Mouse (Mus musculus) stomach, embryonic 16.5 days (tissue): ENCODE data around the gene Gm49711. TPM values are rescaled to one million over a fixed set of nuclear protein-coding genes. Genes with fewer than 3 reads are reported as not detected.
"Not testable (repeated sequence)": the region's sequence is repeated elsewhere in the genome, so short reads cannot be mapped to it uniquely, and the experiment has no call there.

Experiments
- ATAC-seq: fragments of 200-750 bp; cut with Nextera tagmentation; 2 replicates; pipeline ENCODE4 v1.8.0; 2017; ENCODE audit warnings: moderate number of reproducible peaks, moderate TSS enrichment; ENCODE audit not compliant: insufficient read depth, low FRiP score
- H3K27ac ChIP-seq: fragments of 300-500 bp; sonication (generic); 2 replicates; pipeline ENCODE4 v1.5.1; 2014; ENCODE audit warnings: low read length
- H3K27me3 ChIP-seq: fragments of 300-500 bp; sonication (generic); 2 replicates; pipeline ENCODE4 v1.6.1; 2014; ENCODE audit warnings: low read length, control low read depth, mixed read lengths; ENCODE audit not compliant: control insufficient read depth, insufficient read depth
- H3K36me3 ChIP-seq: fragments of 300-500 bp; sonication (generic); 2 replicates; pipeline ENCODE4 v1.6.1; 2014; ENCODE audit warnings: low read length; ENCODE audit not compliant: control insufficient read depth, insufficient read depth
- H3K4me1 ChIP-seq: fragments of 300-500 bp; sonication (generic); 2 replicates; pipeline ENCODE4 v1.6.1; 2014; ENCODE audit warnings: low read length, control low read depth, mixed read lengths; ENCODE audit not compliant: control insufficient read depth, insufficient read depth
- H3K4me2 ChIP-seq: fragments of 300-500 bp; sonication (generic); 2 replicates; pipeline ENCODE4 v1.6.1; 2014; ENCODE audit warnings: low read depth, low read length, mixed read lengths
- H3K4me3 ChIP-seq: fragments of 300-500 bp; sonication (generic); replicated peaks from 2 replicates; pipeline ENCODE4 v1.5.1; 2014; ENCODE audit warnings: mild to moderate bottlenecking, low read length
- H3K9ac ChIP-seq: fragments of 300-500 bp; sonication (generic); 2 replicates; pipeline ENCODE4 v1.6.1; 2014; ENCODE audit warnings: low read length
- H3K9me3 ChIP-seq: fragments of 300-500 bp; sonication (generic); replicated peaks from 2 replicates; pipeline ENCODE4 v1.6.1; 2016; ENCODE audit warnings: low read length, control low read depth; ENCODE audit not compliant: control insufficient read depth
- WGBS: fragments of 180-500 bp; shearing (Covaris S2); extraction: QIAGEN DNeasy Blood & Tissue Kit; methylation state at CpG from one replicate; pipeline ENCODE4 v1.1.7; 2014; 5-methylcytosine and 5-hydroxymethylcytosine counted together
- polyA plus RNA-seq: library from polyadenylated mRNA; unstranded; fragments of >200 nt; fragmentation: Nextera tagmentation; extraction: Ambion mirVana; gene quantifications from 2 replicates; pipeline ENCODE4 v1.2.1, GENCODE M21; 2015

Gene Gm49711
- polyA plus RNA-seq, 1 experiment from 2014 or later: not detected

DNA sequence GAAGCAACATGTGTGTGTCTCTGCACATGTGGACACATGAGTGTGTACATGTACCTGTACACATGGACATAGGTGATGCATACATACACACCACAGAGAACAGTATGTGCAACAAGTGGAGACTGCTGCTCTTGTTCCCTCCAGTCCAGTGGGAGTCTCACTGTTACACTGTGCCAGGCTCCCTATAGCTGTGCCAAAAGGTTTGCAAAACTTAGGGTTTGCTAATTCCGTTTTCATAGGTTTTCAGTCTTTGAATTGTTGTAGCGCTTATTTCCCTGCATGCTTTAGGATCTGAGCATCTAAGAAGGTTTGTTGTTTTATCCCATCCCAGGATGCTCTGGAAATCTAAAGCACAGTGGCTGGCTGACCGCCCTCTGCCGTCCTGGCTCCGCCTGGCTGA, 33.8 kb downstream of the Gm49711 start:
- Histone ChIP-seq H3K9me3 (no peaks in the 10 kb centered on the region), H3K4me3 (no peak overlapping the region), H3K27me3 (no peaks in the 10 kb centered on the region), H3K36me3 (no peaks in the 10 kb centered on the region), H3K9ac (no peak overlapping the region), H3K4me1 (no peaks in the 10 kb centered on the region), H3K27ac (no peak overlapping the region), H3K4me2 (no peak overlapping the region)
- no peak for ATAC-seq
- 82% methylated on average over 5 of the region's 5 CpGs for WGBS

DNA sequence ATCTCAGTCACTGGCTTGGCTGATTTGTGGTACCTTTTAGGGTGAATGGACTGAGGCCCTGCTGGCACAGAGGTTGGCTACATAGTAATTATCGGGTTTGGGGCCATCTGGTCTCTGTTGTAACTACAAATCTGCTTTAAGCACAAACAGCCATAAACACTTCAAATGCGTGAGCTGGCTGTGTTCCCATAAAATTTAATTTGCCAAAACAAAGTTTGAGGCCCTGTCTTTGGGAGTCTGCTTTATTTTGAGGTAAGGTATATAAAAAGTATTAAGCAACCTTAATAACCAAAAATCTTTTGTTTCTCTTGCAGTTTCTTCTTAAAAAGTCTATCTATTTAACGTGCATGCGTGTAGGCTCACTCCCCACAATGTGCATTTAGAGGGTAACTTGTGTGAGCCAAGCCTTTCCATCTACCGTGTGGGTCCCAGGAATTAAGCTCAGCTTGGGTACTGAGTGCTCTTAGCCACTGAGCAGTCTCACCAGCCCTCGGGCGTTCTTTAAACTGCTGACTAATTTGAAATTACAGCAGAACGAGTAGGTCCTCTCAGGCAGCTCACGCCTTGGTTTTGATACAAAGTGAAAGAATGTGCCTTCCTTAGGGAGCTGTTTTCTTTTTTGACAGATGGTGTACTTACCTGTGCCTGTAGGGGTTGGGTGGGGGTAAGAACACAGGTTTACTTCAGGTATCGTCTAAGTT, 40.4 kb downstream of the Gm49711 start:
- Histone ChIP-seq H3K27me3 (no peaks in the 10 kb centered on the region), H3K36me3 (no peaks in the 10 kb centered on the region), H3K9ac (no peak overlapping the region), H3K4me2 (no peak overlapping the region), H3K9me3 (no peaks in the 10 kb centered on the region), H3K4me1 (peaks cover 3% of the 10 kb centered on the region; the same call in 1 of the 2 replicates), H3K27ac (no peak overlapping the region), H3K4me3 (no peak overlapping the region)
- no peak for ATAC-seq
- 57% methylated on average over 10 of the region's 10 CpGs for WGBS

DNA sequence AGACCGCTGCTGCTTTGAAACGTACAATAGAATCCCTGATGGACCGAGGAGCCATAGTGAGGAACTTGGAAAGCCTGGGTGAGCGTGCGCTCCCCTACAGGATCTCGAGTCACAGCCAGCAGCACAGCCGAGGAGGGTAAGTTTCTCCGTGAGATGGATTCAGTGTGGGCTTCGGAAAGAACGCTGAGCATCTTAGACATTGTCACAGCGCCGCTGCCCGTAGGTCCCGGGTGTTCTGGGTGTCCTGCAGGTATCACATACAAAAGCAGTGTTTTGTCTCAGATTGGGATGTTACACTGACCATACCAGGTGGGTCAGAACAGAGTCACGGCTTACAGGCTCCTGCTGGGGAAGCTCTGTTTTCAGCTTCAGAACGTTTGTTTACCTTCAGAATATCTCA, 41.5 kb downstream of the Gm49711 start:
- H3K9ac ChIP-seq: no peak overlapping the region
- ATAC-seq: no peak
- no peak overlapping the region for H3K27ac ChIP-seq
- no peaks in the 10 kb centered on the region for H3K27me3 ChIP-seq
- no peak overlapping the region for H3K4me2 ChIP-seq
- H3K4me1 ChIP-seq: peaks cover 3% of the 10 kb centered on the region; the same call in 1 of the 2 replicates
- no peaks in the 10 kb centered on the region for H3K9me3 ChIP-seq
- no peaks in the 10 kb centered on the region for H3K36me3 ChIP-seq
- no peak overlapping the region for H3K4me3 ChIP-seq
- WGBS: 78% methylated on average over 16 of the region's 16 CpGs

DNA sequence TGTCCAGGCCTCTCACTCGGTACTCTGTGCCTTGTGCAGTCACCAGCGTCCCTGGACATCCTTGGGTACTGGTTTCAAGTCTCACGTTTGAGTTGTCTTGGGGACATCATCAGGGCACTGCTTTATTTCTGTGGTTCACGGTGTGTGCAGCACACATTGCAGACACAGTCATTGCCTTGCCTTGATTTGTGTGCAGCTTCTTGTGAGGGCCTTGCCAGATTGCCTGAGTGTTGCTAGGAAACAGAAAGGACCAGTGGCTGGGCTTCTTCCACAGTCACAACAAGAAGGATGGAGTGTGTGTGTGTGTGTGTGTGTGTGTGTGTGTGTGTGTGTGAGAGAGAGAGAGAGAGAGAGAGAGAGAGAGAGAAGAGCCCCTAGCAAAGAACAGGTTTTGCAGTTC, 42.0 kb downstream of the Gm49711 start:
- H3K4me1 ChIP-seq: peaks cover 3% of the 10 kb centered on the region; the same call in 1 of the 2 replicates
- H3K9me3 ChIP-seq: no peaks in the 10 kb centered on the region
- WGBS: 70% methylated on average over 4 of the region's 4 CpGs
- H3K27ac ChIP-seq: no peak overlapping the region
- no peak overlapping the region for H3K4me3 ChIP-seq
- H3K9ac ChIP-seq: no peak overlapping the region
- no peaks in the 10 kb centered on the region for H3K27me3 ChIP-seq
- no peaks in the 10 kb centered on the region for H3K36me3 ChIP-seq
- no peak for ATAC-seq
- H3K4me2 ChIP-seq: no peak overlapping the region

DNA sequence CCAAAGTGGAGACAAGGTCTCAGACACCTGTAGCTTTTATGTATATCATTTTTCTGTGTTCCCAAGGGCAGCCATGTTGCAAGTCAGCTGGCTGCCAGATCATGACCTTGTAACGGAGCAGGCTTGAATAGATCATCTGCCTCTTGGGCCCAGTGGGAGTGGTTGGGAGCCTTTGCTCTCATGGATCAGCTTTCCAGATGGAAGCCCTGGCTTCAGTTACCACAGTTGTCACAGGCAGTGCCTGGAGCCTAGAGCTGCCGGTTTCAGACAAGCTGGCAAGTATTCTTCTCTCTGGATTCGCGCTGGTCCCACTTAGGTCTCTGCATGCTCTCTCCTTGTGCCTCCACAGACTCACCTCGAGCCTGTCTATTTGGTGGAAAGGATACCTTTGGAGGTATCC, 44.0 kb downstream of the Gm49711 start:
- Histone ChIP-seq H3K4me1 (peaks cover 3% of the 10 kb centered on the region; the same call in 1 of the 2 replicates), H3K4me3 (no peak overlapping the region), H3K9ac (no peak overlapping the region), H3K4me2 (no peak overlapping the region), H3K27ac (no peak overlapping the region), H3K36me3 (no peaks in the 10 kb centered on the region), H3K27me3 (no peaks in the 10 kb centered on the region), H3K9me3 (no peaks in the 10 kb centered on the region)
- 85% methylated on average over 5 of the region's 5 CpGs for WGBS
- ATAC-seq: no peak

DNA sequence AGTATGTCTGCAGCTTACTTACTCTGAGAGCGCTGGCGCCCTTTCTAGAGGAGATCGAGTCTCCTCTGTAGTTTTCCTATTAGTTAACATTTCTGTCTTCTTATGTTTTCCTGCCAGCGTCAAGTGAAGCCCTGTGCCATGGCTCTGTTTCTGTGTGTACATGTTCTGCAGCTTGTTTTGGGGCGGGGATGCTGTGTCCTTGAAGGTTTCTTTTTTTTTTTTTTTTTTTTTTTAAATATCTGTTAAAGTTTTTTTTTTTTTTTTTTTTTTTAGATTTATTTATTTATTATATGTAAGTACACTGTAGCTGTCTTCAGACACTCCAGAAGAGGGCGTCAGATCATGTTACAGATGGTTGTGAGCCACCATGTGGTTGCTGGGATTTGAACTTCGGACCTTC, 44.8 kb downstream of the Gm49711 start:
- not testable (repeated sequence) for H3K4me3 ChIP-seq, H3K27me3 ChIP-seq, H3K4me2 ChIP-seq, ATAC-seq, H3K36me3 ChIP-seq, H3K9ac ChIP-seq, H3K27ac ChIP-seq, H3K4me1 ChIP-seq, H3K9me3 ChIP-seq
- WGBS: 93% methylated on average over 6 of the region's 7 CpGs

DNA sequence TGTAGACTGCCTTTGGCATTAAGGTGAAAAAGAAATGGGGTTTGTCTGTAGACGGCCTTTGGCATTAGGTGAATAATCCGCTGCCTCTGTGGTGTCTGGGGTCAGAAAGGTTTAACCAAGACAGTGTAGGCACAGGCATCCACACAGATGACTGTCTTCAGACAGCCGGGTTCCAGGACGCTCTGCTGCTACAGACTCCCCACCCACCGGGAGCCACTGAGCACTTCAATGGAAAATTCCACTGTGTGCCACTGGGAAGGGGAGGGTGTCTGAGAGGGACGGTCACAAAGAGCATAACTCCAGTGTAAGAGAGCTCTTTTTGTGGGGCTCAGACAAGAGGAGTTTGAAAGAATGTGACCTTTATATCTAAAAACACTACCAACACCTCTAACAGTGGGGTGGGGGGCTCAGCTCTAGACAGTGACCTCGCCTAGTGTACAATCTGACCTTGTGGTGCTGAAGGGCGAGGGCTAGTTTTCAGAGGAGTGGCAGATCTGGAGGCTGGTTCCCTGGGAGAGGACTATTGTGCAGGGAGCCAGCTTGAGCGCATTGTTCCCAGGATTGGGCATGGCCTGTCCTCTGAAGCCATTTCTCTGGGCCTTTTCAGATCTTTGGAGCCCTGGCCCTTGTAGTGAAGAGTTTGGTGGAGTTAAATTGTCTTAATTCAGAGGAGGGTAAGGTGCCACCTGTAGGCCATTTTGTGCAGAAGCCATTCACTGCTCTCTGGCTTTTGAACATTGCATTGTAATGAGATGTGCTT, 45.6 kb downstream of the Gm49711 start:
- ATAC-seq: peak; percentile 25; the same call in 1 of the 2 replicates
- H3K4me1 ChIP-seq: no peaks in the 10 kb centered on the region
- no peak overlapping the region for H3K27ac ChIP-seq
- H3K9me3 ChIP-seq: no peaks in the 10 kb centered on the region
- H3K4me3 ChIP-seq: no peak overlapping the region
- no peak overlapping the region for H3K9ac ChIP-seq
- H3K4me2 ChIP-seq: no peak overlapping the region
- H3K36me3 ChIP-seq: no peaks in the 10 kb centered on the region
- no peaks in the 10 kb centered on the region for H3K27me3 ChIP-seq
- 54% methylated on average over 9 of the region's 9 CpGs for WGBS

DNA sequence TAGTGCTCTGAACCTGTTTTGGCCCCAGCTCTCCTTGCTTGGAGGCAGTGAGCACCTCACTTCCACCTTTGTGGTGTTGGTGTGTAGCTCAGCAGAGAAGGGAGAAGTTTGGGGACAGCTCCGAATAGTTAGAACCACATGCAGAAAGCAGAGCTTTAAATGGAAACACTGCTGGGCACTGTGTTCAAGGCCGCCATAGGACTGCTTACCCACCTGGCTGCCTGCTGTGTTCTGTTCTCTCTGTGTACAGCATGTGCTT, 46.1 kb downstream of the Gm49711 start:
- Histone ChIP-seq H3K4me2 (no peak overlapping the region), H3K36me3 (no peaks in the 10 kb centered on the region), H3K9me3 (no peaks in the 10 kb centered on the region), H3K4me1 (no peaks in the 10 kb centered on the region), H3K27me3 (no peaks in the 10 kb centered on the region), H3K9ac (no peak overlapping the region), H3K27ac (no peak overlapping the region), H3K4me3 (no peak overlapping the region)
- 88% methylated on average over 2 of the region's 2 CpGs for WGBS
- ATAC-seq: no peak

DNA sequence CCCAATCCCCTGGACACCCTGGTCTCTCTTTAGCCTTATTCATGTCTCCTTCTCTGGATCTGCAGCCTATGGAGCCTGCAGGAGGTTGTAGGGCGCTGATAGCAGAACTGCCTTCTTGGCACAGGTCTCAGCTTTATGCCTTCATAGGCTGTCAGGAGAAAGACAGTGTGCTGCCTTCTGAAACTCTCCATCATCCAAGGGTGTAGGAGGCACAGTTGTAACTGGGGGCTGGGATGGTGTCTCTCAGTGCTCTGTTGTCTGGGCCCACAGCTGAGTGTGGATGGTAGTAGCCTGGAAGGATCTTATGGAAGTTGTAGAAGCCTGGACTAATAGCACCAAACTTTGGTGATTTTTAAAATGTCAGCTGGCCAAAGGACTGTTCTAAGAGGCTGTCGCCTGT, 46.8 kb downstream of the Gm49711 start:
- H3K4me3 ChIP-seq: no peak overlapping the region
- no peak overlapping the region for H3K4me2 ChIP-seq
- no peak for ATAC-seq
- 93% methylated on average over 2 of the region's 2 CpGs for WGBS
- H3K4me1 ChIP-seq: no peaks in the 10 kb centered on the region
- no peaks in the 10 kb centered on the region for H3K27me3 ChIP-seq
- H3K36me3 ChIP-seq: no peaks in the 10 kb centered on the region
- no peak overlapping the region for H3K27ac ChIP-seq
- H3K9ac ChIP-seq: no peak overlapping the region
- no peaks in the 10 kb centered on the region for H3K9me3 ChIP-seq
